Mouse (Mus musculus) liver, embryonic 16.5 days (tissue): ENCODE measurements around the gene Gm44973. TPM values are rescaled to one million over a fixed set of nuclear protein-coding genes. Genes with fewer than 3 reads are reported as not detected.
A peak's percentile ranks its signal among the peaks of the same experiment; 100 is the strongest.

Source experiments
- ATAC-seq: fragments of 200-750 bp; cut with Nextera tagmentation; 2 replicates; pipeline ENCODE4 v1.8.0; 2017; ENCODE audit warnings: low read depth, mild to moderate bottlenecking, moderate number of reproducible peaks, moderate library complexity
- H3K27ac ChIP-seq: fragments of 300-500 bp; sonication (generic); 2 replicates; pipeline ENCODE4 v1.5.1; 2014; ENCODE audit warnings: mild to moderate bottlenecking, low read length
- H3K27me3 ChIP-seq: fragments of 300-500 bp; sonication (generic); 2 replicates; pipeline ENCODE4 v1.6.1; 2014; ENCODE audit warnings: low read depth, low read length, mixed read lengths; ENCODE audit not compliant: control insufficient read depth, insufficient read depth
- H3K36me3 ChIP-seq: fragments of 300-500 bp; sonication (generic); 2 replicates; pipeline ENCODE4 v1.6.1; 2014; ENCODE audit warnings: mild to moderate bottlenecking; ENCODE audit not compliant: control insufficient read depth, insufficient read depth
- H3K4me1 ChIP-seq: fragments of 300-500 bp; sonication (generic); 2 replicates; pipeline ENCODE4 v1.6.1; 2014; ENCODE audit warnings: low read depth, low read length, mixed read lengths; ENCODE audit not compliant: control insufficient read depth
- H3K4me2 ChIP-seq: fragments of 300-500 bp; sonication (generic); 2 replicates; pipeline ENCODE4 v1.6.1; 2014; ENCODE audit warnings: low read depth, low read length, mixed read lengths
- H3K4me3 ChIP-seq: fragments of 300-500 bp; sonication (generic); 2 replicates; pipeline ENCODE4 v1.5.1; 2014; ENCODE audit warnings: low read depth, mild to moderate bottlenecking, low read length
- H3K9ac ChIP-seq: fragments of 300-500 bp; sonication (generic); 2 replicates; pipeline ENCODE4 v1.6.1; 2014; ENCODE audit warnings: low read depth, low read length
- H3K9me3 ChIP-seq: fragments of 300-500 bp; sonication (generic); replicated peaks from 2 replicates; pipeline ENCODE4 v1.6.1; 2016; ENCODE audit warnings: low read length; ENCODE audit not compliant: control insufficient read depth
- WGBS: fragments of 180-500 bp; shearing (Covaris S2); extraction: QIAGEN DNeasy Blood & Tissue Kit; methylation state at CpG from one replicate; pipeline ENCODE4 v1.1.7; 2014; ENCODE audit not compliant: insufficient replicate concordance; 5-methylcytosine and 5-hydroxymethylcytosine counted together
- polyA plus RNA-seq: library from polyadenylated mRNA; unstranded; fragments of >200 nt; fragmentation: Nextera tagmentation; extraction: Ambion mirVana; gene quantifications from 2 replicates; pipeline ENCODE4 v1.2.1, GENCODE M21; 2015

Gm44973 gene
- polyA plus RNA-seq: 0.58 and 0.89 TPM in 2 replicates

DNA sequence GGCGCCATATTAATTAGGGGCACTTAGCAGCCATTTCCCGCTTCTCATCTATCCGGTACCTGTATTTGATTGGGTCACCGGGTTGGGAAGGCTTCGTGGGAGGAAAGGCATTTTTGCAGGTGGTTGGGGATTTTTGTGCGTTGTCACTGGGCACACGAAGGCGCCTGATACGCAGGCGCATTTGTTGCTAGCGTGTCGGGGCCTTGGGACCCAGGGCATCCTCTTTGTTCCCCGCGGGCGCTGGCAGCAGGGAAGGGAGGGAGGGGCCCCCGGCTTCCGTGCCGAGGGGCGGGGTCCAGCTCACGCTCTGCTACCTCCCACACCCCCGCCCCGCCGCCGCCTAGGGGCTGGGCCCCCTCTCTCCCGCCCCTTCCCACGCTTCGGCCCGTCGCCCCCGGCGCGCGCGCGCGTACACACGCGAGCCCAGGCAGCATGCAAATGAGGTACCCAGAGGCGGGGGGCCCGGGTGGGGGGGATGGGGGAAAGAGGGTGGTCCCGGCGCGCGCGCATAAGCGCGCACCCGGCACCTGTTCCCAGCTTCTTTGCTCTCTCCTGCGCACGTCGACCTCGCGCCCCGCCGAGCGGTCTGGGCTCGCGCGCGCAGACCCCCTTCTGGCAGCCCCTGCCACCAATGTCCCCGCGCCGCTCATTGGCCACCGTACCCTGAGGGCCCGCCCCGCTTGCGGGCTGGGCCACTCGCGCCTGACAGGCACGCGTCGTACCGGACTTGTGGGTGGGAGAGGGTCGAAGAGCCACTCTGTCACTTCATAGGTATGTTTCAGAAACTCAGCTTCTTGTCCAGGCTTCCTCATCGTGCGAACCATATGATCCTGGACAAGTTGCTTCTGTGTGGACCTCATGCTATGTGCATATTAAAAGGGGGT is at the start of gene Gm44973:
Gene Gm44973, plus strand, starts transcription at position 379 of the 884 bp plus-strand sequence.
- WGBS: under 1% methylated on average over 59 of the region's 76 CpGs
- Histone ChIP-seq H3K4me1 (peaks cover 25% of the 10 kb centered on the region), H3K27me3 (no peaks in the 10 kb centered on the region), H3K4me3 (peak within 1 kb of the TSS; percentile 81), H3K9me3 (no peaks in the 10 kb centered on the region), H3K36me3 (peaks cover 36% of the 10 kb centered on the region), H3K27ac (peak within 1 kb of the TSS; percentile 98), H3K9ac (peak within 1 kb of the TSS; percentile 88), H3K4me2 (peak within 1 kb of the TSS; percentile 90)
- ATAC-seq: peak; percentile 76

DNA sequence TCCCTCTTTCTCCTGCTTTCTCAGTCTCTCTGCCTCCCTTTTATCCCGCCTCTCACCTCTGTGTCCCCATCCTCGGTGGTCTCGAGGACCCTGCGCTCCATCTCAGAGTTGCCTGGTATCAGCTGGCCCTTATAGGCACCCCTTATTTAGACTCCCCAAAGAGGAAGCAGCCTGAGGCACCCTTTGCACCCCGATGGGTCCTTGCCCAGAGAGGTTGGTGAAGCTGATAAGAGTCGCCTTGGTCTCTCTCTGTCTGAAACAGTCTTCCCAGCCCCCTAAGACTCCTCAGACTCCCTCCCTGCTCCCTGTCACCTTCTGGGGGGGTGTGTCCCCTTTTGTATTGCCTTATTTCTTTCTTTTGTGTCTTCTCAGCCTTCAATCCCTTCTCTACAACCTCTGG is 44.2 kb upstream of the Gm44973 start, which contains the start of gene Sbk3:
Gene Sbk3, minus strand, starts transcription at position 101 of the 400 bp plus-strand sequence.
- Histone ChIP-seq H3K4me3 (no peak within 1 kb of the TSS), H3K27me3 (no peaks in the 10 kb centered on the region), H3K4me1 (no peaks in the 10 kb centered on the region; the same call in 1 of the 2 replicates), H3K9ac (no peak within 1 kb of the TSS), H3K9me3 (no peaks in the 10 kb centered on the region), H3K4me2 (no peak within 1 kb of the TSS), H3K36me3 (no peaks in the 10 kb centered on the region), H3K27ac (no peak within 1 kb of the TSS)
- 27% methylated on average over 6 of the region's 6 CpGs for WGBS
- no peak for ATAC-seq

DNA sequence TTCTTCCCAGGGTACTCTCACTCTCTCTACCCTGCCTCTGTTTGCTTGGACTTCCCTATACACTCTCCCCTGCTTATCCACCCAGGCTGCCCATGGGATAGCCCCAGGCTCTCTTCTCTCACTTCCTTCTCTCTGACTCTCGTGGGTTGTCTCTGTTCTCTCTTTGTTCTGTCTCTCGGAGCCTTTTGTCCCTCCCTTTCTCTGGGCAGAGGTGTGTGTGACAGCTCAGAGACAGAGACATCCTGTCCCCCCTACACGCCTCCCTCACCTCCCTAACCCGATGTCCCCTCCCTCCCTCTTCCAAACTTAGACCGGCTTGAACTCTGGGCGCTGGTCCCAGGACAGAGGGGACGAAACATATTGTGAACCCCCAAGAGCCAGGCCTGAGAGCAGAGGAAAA is 43.6 kb upstream of the Gm44973 start:
- Histone ChIP-seq H3K4me1 (no peaks in the 10 kb centered on the region; the same call in 1 of the 2 replicates), H3K4me3 (no peak overlapping the region), H3K27ac (no peak overlapping the region), H3K4me2 (no peak overlapping the region), H3K27me3 (no peaks in the 10 kb centered on the region), H3K9ac (no peak overlapping the region), H3K36me3 (no peaks in the 10 kb centered on the region), H3K9me3 (no peaks in the 10 kb centered on the region)
- WGBS: 25% methylated on average over 7 of the region's 7 CpGs
- ATAC-seq: no peak

DNA sequence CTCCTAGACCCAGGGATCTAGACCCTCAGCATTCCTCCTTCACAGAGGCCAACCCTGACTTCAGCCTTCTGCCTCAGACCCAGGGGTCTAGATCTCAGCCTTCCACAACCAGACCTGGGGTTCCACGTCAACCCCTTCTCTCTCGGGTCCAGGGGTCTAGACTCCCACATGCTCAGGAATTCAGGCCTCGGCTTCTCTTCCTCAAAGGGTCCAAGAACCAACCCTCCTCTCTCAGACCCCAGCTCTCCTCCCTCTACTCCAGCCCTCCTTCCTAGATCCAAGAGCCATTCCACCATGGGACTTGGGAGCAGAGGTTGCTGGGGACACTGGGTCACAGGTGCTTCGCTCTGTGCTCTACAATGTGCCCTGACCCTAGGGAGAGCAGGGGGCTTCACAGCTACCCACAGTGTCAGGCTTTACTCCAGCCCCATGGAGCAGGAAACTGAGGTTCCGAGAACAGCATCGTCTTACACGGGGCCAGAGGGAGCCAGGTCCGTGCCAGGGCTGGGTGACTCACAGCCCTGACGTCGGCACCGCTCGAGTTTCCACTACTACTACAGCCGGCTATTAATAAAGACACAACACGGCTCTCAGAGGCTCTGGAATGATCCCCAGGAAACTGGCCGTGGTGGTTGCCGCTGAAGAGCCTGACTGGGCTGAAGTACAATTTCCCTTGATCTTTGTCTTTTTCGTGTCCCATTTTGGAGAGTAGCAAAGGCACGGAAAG is 42.8 kb upstream of the Gm44973 start:
- H3K27ac ChIP-seq: no peak overlapping the region
- H3K27me3 ChIP-seq: no peaks in the 10 kb centered on the region
- no peak for ATAC-seq
- H3K9ac ChIP-seq: no peak overlapping the region
- no peaks in the 10 kb centered on the region; the same call in 1 of the 2 replicates for H3K4me1 ChIP-seq
- 44% methylated on average over 18 of the region's 18 CpGs for WGBS
- H3K36me3 ChIP-seq: no peaks in the 10 kb centered on the region
- H3K9me3 ChIP-seq: no peaks in the 10 kb centered on the region
- H3K4me2 ChIP-seq: no peak overlapping the region
- no peak overlapping the region for H3K4me3 ChIP-seq

DNA sequence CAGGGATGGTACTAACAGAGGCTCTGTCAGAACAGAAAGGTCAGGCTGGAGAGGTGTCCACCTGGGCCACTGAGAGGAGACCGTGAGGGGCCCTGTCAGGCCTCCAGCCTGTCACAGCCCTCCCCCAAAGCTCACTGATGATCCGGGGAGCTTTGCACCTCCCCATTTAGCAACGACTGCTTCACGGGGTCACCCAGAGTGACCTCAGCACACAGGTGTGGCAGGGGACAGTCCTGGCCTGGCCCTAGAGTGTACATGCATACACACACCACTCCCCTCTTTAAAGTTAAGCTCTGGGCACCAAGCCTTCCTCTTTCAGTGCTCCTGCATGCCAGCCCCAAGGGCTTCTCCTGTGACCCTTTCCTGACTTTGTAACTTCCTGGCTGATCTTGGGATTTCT is 39.8 kb upstream of the Gm44973 start:
- Histone ChIP-seq H3K9me3 (no peaks in the 10 kb centered on the region), H3K27ac (no peak overlapping the region), H3K4me3 (no peak overlapping the region), H3K27me3 (no peaks in the 10 kb centered on the region), H3K9ac (no peak overlapping the region), H3K36me3 (no peaks in the 10 kb centered on the region), H3K4me1 (no peaks in the 10 kb centered on the region; the same call in 1 of the 2 replicates), H3K4me2 (no peak overlapping the region)
- no peak for ATAC-seq
- 43% methylated on average over 4 of the region's 4 CpGs for WGBS

DNA sequence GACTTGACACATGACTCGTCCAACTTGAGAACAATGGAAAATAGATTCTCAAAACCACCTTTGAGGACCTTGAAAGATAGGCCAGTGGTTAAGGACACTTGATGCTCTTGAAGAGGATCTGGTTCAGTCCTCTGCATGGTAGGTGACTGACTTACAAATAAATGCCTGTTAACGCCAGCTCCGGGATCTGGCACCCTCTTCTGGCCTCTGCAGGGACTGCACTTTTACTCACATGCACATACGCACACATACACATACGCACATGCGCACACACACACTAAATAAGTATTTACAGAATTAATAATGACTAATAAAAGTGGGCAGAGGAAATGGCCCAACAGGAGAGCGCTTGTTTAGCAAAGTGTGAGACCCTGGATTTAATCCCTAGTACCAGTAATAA is 38.5 kb upstream of the Gm44973 start:
- no peaks in the 10 kb centered on the region; the same call in 1 of the 2 replicates for H3K4me1 ChIP-seq
- H3K4me2 ChIP-seq: no peak overlapping the region
- H3K27me3 ChIP-seq: no peaks in the 10 kb centered on the region
- no peak overlapping the region for H3K27ac ChIP-seq
- WGBS: 75% methylated on average over 7 of the region's 7 CpGs
- H3K9ac ChIP-seq: no peak overlapping the region
- H3K9me3 ChIP-seq: no peaks in the 10 kb centered on the region
- ATAC-seq: no peak
- H3K4me3 ChIP-seq: no peak overlapping the region
- H3K36me3 ChIP-seq: no peaks in the 10 kb centered on the region

DNA sequence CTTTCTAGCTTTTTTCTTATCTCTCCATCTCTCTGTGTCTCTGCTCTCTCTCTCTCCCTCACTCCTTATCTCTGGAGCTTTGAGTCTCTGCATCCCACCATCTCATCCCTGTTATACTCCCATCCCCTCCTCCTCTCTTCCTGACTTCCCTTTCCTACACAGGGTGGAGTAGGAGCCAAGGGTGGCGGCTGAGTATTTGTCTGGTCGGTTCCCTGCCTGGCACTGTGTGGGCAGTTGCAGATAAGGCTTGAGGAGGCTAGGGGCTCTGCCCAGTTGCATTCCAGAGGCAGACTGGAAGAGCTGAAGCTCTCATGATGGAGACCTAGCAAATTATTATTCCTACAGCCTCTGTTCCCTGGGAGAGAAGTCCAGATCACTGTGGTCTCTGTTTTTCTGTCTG is 27.0 kb upstream of the Gm44973 start:
- peaks cover under 1% of the 10 kb centered on the region; the same call in 1 of the 2 replicates for H3K27me3 ChIP-seq

DNA sequence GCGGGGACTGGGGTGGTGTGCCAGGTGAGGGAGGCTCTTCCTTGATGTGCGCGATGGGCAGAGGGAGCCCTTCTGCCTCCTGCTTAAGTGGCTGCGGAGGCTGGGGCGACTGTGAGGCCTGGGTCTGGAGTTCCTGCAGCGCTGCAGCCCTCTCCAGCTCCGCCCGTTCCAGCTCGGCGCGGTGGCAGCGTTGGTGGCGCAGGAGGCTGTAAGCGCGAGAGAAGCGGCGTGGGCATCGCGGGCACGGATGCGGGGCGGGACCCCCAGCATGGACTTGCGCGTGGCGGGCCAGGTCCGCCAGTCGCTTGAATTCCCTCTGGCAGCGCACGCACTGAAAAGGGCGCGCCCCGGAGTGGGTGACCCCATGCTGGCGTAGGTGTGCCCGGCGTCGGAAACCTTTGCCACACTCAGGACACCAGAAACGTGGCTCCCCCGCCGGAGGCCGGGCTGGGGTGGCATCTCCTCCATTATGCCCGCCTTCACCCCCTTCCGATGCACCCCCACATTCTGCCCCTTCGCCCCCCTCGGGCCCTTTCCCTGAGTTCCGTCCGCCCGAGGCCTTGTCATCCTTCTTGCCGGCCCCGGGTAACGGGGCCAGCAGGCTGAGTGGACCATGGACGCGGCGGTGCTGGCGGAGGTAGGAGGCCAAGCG is 21.8 kb upstream of the Gm44973 start:
- peaks cover 20% of the 10 kb centered on the region for H3K27me3 ChIP-seq
- ATAC-seq: no peak
- 0 out of 2 replicates have a peak, but pooled peaks cover 3% of the 10 kb centered on the region for H3K36me3 ChIP-seq
- no peaks in the 10 kb centered on the region; the same call in 1 of the 2 replicates for H3K4me1 ChIP-seq
- 52% methylated on average over 46 of the region's 55 CpGs for WGBS
- H3K27ac ChIP-seq: no peak overlapping the region
- no peak overlapping the region for H3K4me2 ChIP-seq
- no peaks in the 10 kb centered on the region for H3K9me3 ChIP-seq
- H3K9ac ChIP-seq: no peak overlapping the region
- no peak overlapping the region for H3K4me3 ChIP-seq

More for the DNA sequence above, 27.0 kb upstream of the Gm44973 start:
- no peak for ATAC-seq
- Histone ChIP-seq H3K27ac (no peak overlapping the region), H3K4me1 (no peaks in the 10 kb centered on the region), H3K9me3 (no peaks in the 10 kb centered on the region), H3K9ac (no peak overlapping the region), H3K4me3 (no peak overlapping the region), H3K36me3 (0 out of 2 replicates have a peak, but pooled peaks cover under 1% of the 10 kb centered on the region), H3K4me2 (no peak overlapping the region)
- WGBS: 28% methylated on average over 2 of the region's 2 CpGs
